In genomic region chr16:95463796-95464195, GRCm38 (mm10) we compare ENCODE assay signal across 12 mouse cellular contexts.
DNase-seq lines count a peak whose midpoint lies in the region; ATAC-seq and TF ChIP-seq lines count a peak whose summit lies in the region.
"Had no signal": no experiment of that assay in that cellular context is flagged by ENCODE, and none has a peak within 500 bp of the region (broad histone marks: within the 10 kb centered on the region; RNA-seq: fewer than 3 reads in every experiment).

No protein-coding gene starts in this region.

- TF ChIP-seq CTCF in midbrain, postnatal 0 days (IDR thresholded peaks at IDR 0.05): no peak

- ATAC-seq in midbrain, postnatal 0 days (ENCODE audit: low FRiP score): no peak
- no peak for ATAC-seq in activated CD4-positive, CD25-positive, alpha-beta regulatory T cell, adult 4 months
- ATAC-seq: inflammation-experienced regulatory T-cells, adult 6 months had no signal

- no peak overlapping the region for H3K4me2 ChIP-seq in midbrain, postnatal 0 days (ENCODE audit: low read depth, low read length, poor library complexity, severe bottlenecking)
- H3K4me2 ChIP-seq: midbrain, embryonic 12.5 days; neural tube, embryonic 15.5 days had no signal

- DNase-seq in midbrain, postnatal 0 days (ENCODE audit: low spot score): peak; percentile 19
- no peak for DNase-seq in midbrain, embryonic 10.5 days (ENCODE audit: low spot score)
- no peak for DNase-seq in heart, embryonic 10.5 days (ENCODE audit: low spot score)
- DNase-seq in kidney, postnatal 10 days: peak; percentile 76
- peak; percentile 39 for DNase-seq in skeletal muscle tissue, adult 2 months (ENCODE audit: low read depth, low spot score)
- no peak for DNase-seq in right cerebral cortex, postnatal 10 days (ENCODE audit: low spot score in 2 of 2)
- DNase-seq: cerebellum, postnatal 14 days had no signal

- H3K9ac ChIP-seq in midbrain, postnatal 0 days (replicated peaks; ENCODE audit: low read length, poor library complexity, severe bottlenecking): no peak overlapping the region
- H3K9ac ChIP-seq: midbrain, embryonic 12.5 days; neural tube, embryonic 15.5 days had no signal

- WGBS in midbrain, postnatal 0 days: 49% methylated on average over 6 of the region's 6 CpGs
- 73% methylated on average over 6 of the region's 6 CpGs for WGBS in midbrain, embryonic 10.5 days
- 25% methylated on average over 6 of the region's 6 CpGs for WGBS in heart, embryonic 10.5 days

- H3K36me3 ChIP-seq in midbrain, postnatal 0 days (ENCODE audit: insufficient read depth, low read length): no peaks in the 10 kb centered on the region
- H3K36me3 ChIP-seq in midbrain, embryonic 10.5 days: no peaks in the 10 kb centered on the region
- H3K36me3 ChIP-seq in heart, embryonic 10.5 days: no peaks in the 10 kb centered on the region
- H3K36me3 ChIP-seq: midbrain, embryonic 12.5 days; neural tube, embryonic 15.5 days had no signal

- H3K4me1 ChIP-seq in midbrain, postnatal 0 days (ENCODE audit: insufficient read depth, low read length): 0 out of 2 replicates have a peak, but pooled peaks cover 4% of the 10 kb centered on the region
- no peaks in the 10 kb centered on the region for H3K4me1 ChIP-seq in midbrain, embryonic 10.5 days
- H3K4me1 ChIP-seq in heart, embryonic 10.5 days: peaks cover 22% of the 10 kb centered on the region
- H3K4me1 ChIP-seq: midbrain, embryonic 12.5 days had no signal

- H3K27me3 ChIP-seq in midbrain, postnatal 0 days (ENCODE audit: insufficient read depth, low read length): no peaks in the 10 kb centered on the region
- H3K27me3 ChIP-seq in midbrain, embryonic 10.5 days (ENCODE audit: low read depth, poor library complexity, severe bottlenecking): no peaks in the 10 kb centered on the region
- no peaks in the 10 kb centered on the region for H3K27me3 ChIP-seq in heart, embryonic 10.5 days (ENCODE audit: insufficient read depth, poor library complexity, severe bottlenecking)
- H3K27me3 ChIP-seq: midbrain, embryonic 12.5 days; neural tube, embryonic 15.5 days had no signal

- no peak overlapping the region for H3K27ac ChIP-seq in midbrain, postnatal 0 days (ENCODE audit: low read depth, low read length)
- H3K27ac ChIP-seq in midbrain, embryonic 10.5 days (replicated peaks): no peak overlapping the region
- peak overlapping the region; percentile 22; the same call in 1 of the 2 replicates for H3K27ac ChIP-seq in heart, embryonic 10.5 days
- H3K27ac ChIP-seq: midbrain, embryonic 12.5 days; neural tube, embryonic 15.5 days had no signal

- no peaks in the 10 kb centered on the region for H3K9me3 ChIP-seq in midbrain, postnatal 0 days (ENCODE audit: low read length)
- H3K9me3 ChIP-seq in midbrain, embryonic 10.5 days (replicated peaks): no peaks in the 10 kb centered on the region
- H3K9me3 ChIP-seq in heart, embryonic 10.5 days: no peaks in the 10 kb centered on the region
- H3K9me3 ChIP-seq: G1E; midbrain, embryonic 12.5 days; neural tube, embryonic 15.5 days had no signal

- no peak overlapping the region for H3K4me3 ChIP-seq in midbrain, postnatal 0 days (ENCODE audit: low read depth, low read length)
- H3K4me3 ChIP-seq in midbrain, embryonic 10.5 days: no peak overlapping the region
- no peak overlapping the region for H3K4me3 ChIP-seq in heart, embryonic 10.5 days
- H3K4me3 ChIP-seq: midbrain, embryonic 12.5 days; neural tube, embryonic 15.5 days had no signal

Comparison
In these comparisons a context has a peak if more than half of its experiments do, and no peak if none do; other contexts are left out.
1. DNase-seq: peak in midbrain, postnatal 0 days (single experiment), kidney, postnatal 10 days (single experiment) and skeletal muscle tissue, adult 2 months (single experiment); none in midbrain, embryonic 10.5 days (single experiment), heart, embryonic 10.5 days (single experiment) and right cerebral cortex, postnatal 10 days (0 of 2).